Mouse (Mus musculus) monocyte, adult 2 months (primary cell): ENCODE measurements around the gene Skor1.

Experiments
- DNase-seq, 2 experiments: peaks; one replicate each; pipeline ENCODE4 v3.0.0; 2022; ENCODE audit warnings: low spot score in 2 of 2, low read depth in 1 of 2

Skor1 gene

DNA sequence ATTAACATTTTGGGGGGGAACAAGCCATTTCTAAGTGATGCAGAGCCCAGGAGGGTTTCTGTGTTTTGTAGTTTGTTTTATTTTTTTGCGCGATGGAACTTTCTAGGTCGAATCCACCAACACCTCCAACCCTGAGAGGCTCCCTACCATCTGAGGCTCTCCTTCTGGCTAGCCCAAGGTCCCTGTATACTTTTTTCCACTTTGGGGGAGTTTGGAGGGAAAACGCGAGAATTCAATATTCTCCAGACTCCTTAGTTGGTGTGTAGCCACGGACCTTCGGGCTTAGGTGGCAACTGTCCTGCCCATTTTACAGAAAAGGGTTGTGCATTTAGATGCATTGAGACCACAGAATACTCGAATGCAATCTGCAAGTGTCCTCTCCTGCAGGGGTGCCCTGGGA is 12.5 kb downstream of the Skor1 start:
- no peak for DNase-seq

DNA sequence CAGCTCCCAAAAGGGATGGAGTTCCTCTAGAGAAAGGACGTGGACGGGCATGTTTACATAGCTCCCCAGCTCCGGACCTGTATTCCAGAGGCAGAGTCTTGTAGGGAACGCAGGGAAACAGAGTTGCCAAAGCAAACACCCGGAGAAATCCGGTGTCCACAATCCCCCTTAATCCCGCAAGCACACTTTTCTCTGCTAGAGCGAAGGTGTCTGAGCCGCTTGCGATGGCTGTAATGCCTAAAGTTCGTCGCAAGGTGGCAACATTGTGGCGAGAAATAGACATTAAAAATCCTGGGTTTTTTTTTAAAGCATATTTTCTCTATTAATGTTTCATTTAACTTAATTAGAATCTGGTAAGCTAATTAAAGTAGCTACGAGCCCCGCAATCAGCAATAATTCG is 13.0 kb downstream of the Skor1 start:
- no peak for DNase-seq

DNA sequence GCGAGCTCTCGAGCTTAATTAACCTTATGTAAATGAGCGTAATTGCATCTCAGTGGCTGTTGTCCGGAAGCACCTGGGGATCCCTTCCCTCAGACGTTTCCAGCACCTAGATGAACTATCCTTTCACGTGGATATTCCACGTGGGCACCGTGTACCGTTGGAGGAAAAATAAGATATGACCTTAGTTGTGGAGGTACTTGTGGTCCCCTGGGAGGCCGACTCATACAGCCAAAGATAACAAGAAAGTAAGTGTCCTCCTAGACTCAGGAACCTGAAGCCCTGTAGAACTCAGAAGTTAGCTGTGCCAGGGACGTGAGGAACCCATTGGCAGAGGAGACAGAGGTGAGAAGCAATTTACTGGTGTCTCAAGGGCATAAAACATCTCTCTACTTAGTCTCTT is 13.4 kb downstream of the Skor1 start:
- no peak for DNase-seq

DNA sequence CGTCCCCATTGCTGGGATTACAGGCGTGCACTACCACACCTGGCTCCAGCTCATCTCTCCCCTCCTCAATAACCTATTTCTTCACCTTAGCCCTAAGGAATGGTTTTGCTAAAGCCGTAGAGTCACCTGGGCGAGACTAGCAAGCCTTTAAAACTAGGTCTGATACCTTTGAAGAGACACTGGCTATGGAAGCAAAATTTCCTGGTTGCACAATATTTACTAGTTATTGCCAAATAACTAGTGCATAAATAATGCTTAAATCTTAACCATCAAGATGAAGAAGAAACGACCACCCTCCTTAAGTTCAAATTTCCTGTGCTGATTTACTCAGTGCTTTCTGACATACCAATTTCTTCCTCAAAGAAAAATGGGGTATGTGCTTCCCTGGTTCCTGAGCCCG is 15.1 kb downstream of the Skor1 start:
- no peak for DNase-seq

DNA sequence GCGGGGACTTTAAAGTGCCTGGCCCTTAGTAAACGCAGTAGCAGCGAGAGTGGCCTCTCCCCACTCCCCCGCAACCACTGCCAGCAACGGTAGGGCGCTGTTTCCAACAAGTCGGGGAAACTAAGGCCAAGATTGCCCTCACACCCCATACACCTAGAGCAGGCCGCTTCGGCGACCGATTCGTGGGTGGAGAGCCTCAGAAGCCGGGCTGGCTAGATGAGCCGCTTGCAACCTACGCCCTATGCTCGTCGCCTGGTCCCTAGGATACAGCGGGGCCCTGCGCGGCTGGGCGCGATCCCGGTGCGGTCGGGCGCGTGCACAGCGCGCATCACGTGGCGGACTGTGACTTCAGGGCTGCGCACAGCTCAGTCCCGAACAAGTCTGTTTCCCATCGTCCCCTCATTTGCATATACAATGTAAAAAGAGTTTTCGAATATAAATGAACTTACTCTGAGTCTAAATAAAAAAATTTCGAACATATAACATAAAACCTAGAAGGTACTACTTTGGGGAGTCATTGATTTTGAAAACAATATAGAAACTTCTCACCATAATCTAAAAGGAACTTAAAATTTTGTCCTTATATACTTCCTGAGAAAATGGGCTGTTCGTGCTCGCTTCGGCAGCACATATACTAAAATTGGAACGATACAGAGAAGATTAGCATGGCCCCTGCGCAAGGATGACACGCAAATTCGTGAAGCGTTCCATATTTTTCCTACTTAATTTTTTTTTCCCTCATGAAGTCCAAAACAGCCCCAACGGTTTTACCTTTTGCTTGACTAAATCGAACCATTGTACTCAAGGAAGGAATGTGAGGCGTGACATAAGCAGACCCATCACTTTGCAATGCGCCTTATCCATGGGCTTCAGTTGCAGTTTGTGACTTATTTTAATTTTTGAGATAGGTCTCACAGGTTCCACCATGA is 15.8 kb downstream of the Skor1 start:
- peak; percentile 78 to 90 for DNase-seq

DNA sequence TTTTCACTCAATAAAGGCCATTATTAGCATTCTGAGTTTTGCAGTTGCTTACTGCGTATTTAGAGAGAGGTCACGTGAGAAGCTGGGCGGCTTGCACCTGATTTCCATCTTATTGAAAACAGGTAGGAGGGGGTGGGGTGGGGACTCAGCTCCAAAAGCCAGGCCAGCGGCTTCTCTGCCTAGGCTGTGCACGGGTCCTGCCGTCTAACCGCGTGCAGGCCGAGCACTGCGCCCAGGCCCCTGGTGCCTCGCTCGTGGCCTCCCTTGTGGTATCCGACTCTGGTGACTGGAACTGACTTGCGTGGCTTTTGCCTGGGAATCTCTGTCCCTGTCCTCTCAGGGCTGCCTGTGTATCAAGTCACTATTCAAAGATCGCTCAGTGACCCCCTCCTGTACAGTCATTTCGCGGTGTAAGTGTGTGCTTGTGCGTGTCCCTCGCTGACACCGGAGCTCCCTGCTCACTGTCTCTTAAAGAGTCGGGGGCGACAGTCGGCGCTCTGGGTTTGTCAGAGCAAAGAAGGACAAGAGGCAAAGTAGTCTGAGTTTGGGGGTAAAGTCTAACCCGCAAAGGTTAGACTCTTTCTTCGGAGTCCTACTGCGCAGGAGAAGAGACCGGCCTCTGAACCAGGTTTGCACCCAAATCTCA is 16.7 kb downstream of the Skor1 start:
- no peak for DNase-seq

DNA sequence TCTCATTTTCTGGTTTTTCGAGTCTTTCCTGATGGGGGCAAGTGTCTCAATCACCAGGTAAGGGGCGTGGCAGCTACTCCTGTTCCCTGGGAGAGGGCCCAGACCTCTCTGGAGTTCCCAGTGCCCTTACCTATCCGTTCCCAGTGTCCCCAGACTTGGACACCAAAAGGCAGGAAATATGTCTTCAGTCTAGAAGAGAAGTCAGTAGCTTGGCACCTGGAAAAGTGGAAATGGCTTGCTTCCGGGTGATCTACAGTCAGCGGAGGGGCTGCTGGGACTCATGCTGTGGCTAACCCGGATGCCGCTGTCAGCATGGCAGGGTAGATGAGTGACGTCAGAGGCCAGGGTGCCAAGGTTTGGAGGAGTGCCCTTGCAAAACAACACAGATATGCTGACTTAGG is 19.1 kb downstream of the Skor1 start:
- DNase-seq: no peak

DNA sequence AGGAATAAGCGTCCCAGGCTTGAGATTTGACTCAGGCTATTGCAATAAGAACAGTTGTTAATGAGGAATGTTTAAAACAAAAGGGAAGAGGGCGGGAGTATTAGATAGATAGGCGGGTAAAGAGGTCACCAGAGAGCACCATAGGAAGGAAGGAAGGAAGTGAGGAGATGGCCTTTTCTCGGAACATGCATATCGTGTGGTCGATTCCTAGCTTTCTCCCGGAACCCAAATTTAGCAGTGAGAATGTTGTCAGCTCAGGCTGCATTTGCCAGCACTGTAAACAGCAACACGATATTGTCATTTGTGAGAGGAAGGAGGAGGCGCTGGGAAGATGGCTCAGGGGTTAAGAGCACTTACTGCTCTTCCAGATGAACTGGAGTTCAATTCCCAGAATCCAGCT is 24.2 kb downstream of the Skor1 start:
- DNase-seq: no peak

DNA sequence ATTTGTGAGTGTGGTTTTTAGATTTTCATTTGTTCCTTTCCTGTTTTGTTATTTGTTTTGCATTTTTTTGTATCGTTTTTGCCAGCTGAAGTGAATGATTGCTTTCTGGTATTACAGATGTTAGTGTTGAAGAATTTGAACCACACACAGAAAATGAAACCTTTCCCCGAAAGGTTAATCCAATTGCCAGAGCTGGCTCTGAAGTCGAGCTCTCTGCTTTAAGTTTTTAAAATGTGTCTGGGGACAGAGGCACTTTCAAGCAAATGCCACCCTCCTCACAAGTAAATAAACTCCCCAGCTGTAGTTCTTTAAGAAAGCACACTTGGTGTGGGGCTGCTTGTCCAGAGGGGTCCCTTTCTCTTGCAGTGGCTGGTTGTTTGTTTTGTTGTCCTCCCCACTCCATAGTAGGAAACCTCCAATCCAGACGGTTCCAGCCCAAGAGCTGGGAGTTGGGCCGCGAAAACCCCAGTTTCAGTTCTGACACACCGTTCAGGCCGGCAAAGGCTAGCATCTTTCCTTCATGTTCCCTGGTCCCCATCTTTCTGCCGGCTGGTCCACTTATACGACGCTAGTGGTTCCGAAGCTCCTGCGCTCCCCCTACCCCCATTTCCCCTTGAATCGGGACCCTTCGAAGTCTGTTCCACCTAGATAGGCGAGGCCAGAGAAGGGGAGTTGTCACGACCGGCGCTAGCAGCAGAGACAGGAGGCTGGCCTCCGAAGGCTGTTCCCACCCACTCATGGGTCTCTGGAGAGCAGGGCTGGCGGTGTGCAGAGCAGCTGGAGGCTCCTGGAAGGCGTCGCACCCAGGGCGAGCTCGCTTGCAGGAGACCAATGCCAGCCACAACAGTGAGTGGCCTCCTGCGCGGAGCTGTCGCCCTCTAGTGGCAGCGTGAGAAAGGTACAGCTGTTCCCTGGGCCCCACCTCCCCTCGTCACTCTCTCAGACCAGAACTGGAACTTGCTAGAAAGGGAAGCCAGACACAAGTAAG is 25.0 kb downstream of the Skor1 start:
- DNase-seq: peak; percentile 79 to 86

DNA sequence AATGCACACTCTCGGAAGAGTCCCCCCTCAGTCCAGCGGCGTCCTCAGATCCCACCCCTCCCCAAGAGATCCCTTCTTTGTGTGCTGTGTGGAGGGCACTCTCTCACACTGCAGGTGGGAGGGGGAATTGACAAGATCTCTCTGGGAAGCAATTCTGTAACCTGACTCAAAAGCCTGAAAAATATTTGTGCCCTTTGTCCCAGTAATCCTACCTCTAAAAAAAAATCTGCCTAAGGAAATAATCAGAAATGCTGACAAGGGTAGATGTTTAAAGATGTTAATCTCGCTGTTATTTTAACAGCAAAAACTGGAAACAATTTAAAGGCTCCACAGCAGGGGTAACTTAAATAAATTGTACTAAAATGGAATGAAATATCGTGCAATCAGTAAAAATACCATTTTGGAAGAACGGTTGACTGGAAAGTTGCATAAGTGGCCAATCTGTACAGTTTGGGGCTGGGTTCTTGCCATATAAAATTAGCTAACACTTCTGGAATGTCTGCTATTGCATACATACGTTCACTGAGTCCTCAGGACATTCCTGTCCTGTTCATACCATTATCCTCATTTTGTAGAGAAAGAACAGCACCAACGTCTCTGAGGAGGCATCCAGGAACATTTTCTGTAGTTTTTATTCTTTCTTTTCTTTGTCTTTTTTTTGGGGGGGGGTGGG is 26.5 kb downstream of the Skor1 start:
- no peak for DNase-seq

DNA sequence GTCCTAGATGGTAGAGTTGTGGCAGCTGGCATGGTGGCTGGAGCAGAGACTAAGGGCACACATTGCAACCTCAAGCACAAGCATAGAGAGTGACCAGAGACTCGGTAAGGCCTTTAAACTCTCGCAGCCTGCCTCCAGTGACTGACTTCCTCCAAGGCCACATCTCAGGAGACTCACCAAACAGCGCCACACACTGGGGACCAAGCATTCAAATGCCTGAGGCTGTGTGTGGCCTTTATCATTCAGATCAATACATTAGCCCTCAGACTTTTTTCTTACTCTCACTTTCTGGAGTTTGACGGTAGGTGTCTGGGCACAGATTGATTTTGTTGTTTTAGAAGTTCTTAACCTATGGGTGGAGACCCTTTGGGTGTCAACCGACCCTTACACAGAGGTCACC is 30.4 kb downstream of the Skor1 start:
- no peak for DNase-seq

DNA sequence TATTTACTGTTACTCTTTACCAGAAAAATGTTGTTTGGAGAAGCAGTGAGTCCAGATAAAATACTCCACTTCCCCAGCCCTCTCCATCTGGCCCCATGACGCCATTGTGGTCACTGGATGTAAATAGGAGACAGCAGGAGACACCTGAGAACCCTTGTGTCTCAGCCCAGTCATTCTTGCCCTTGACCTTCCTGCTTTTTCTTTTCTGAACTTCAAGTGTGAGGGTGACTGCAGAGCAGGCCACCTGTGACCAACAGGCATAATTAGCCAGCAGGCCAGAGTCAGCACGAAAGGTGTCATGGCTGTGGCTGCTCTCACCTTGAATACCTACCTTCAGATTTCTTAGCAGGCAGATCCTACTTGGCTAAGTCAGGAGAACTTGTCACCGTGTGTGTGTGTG is 36.2 kb downstream of the Skor1 start:
- DNase-seq: no peak

DNA sequence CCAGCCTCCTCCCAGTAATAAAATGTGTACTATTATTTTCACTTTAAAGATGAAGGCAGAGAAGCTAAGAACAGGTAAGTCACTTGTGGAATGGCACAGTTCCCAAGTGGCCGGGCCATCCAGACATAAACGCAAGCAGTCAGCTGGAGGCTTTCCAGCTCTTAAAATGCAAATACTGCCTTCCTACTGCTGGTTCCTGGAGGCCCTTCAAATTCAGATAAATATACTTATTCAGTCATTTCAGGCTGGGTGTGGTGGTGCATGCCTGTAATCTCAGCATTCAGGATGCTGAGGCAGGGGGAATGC is 39.0 kb downstream of the Skor1 start:
- no peak for DNase-seq

DNA sequence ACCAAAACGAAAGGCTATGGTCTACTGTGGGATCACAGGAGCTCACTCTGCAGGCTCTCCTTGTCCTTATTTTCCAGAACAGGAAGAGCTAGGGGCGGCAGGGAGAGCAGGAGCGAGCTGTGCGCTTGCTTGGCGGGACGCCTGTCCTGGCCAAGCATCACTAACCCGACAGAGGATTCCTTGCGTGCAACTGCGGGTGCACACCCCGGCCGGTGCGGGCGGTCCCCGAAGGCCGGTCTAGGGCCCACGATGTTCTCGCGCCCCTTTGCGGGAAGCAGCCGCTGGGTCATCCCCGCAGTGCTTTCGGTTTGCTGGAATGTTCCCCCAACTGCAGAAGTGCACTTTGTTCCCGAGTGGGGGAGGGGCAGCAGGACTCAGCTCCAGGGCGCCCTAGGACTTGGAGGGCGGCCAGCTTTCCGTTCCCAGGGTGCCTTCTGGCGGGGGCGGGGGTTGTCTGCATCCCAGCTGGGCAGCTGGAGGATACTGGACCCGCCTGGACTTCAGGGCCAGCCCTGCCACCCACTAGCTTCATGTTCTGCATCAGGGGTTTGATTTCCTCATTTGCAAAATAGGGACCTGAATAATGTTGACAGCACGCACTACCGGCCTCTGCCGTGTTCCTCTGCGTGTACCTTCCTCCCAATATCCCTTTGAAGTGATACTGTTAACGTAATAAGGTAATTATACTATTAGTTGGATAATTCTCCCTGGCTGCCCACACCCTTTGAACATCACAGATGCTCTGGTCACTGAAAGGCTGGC is 39.6 kb downstream of the Skor1 start:
- DNase-seq: peak in 1 of 2 experiments; percentile 41

DNA sequence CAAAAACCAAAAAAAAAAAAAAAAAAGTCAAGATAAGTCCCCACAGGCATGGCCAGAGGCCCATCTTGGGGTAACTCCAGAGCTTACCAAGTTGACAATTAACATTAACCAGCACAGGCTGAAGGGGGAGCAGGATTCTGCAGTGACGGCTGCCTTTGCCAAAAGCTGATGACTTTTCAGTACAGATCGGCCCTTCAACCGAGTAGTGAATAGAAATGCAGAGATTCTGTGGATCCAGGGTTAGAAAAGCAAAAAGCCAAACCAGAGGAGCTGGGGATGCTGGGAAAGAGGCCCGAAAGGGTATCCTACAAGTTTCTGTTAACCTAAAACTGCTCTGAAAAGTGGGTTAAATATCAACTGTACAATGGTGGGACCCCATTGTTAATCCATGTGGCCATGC is 40.2 kb downstream of the Skor1 start:
- DNase-seq: no peak

DNA sequence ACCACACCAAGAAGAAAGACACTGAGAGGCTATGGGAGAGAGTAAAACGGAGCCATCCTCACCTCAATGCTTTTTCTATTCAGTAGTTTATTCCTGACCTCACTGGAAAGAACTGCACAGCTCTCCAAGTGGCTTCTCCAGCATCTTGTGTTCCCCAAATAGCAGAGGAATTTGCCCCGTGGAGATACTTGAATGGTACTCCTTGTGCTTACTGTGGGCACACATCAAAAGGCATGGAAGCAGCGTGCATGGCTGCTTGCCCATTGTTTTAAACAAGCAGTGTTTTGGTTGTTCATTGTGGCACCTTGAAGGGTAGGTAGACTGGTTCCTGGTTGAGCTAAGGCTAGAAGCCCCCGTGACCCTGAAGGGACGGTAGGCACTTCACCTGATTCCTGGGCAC is 48.1 kb downstream of the Skor1 start:
- no peak for DNase-seq

DNA sequence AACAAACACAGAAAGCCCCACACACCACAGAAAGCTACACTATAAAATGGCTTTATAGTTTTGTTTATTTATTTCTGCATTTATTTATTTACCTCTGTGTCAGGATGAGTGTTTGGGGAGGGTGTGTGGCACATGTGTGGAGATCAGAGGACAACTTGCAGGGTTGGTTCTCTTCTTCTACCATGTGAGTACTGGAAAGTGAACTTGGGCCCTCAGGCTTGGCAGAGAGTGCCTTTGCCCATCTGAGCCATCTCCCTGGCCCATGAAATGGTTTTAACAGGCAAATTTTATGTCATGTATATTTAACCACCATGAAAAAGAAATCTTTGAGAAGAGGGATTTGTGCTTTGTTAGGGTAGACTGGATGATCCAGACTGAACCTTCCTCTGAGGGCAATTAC is 48.9 kb downstream of the Skor1 start:
- DNase-seq: no peak

DNA sequence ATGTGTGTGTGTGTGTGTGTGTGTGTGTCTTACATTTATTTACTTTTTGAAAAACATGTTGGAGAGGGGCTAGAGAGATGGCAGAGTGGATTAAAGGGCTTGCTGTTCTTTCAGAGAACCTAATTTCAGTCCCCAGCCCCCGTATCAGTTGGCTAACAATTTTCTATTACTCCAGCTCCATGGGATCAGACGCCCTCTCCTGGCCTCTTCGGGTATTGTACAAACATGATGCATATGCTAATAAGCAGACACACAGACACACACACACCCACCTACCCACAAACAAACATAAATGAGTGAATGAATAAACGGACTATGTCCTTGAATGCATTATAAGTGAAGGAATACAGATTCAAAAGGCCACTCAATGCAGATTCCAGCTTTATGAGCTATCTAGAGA is 49.4 kb downstream of the Skor1 start:
- DNase-seq: no peak

DNA sequence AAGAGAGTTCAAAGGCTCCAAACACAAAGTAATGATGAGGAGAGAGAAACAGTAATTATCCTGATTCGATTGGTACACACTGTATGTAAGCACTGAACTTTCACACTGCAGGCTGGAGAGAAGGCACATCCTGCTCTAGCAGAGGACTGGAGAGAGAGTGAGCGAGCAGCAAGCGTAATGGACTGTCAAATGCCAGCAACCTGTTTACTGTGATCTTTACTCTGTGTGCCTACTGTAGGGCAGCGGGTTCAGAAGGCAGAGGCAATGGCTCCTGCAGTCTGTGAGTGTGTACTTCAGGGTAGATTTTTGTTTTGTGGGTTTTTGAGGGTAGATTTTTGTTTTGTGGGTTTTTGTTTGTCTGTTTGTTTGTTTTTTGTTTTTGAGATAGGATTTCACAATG is 49.9 kb downstream of the Skor1 start:
- no peak for DNase-seq

DNA sequence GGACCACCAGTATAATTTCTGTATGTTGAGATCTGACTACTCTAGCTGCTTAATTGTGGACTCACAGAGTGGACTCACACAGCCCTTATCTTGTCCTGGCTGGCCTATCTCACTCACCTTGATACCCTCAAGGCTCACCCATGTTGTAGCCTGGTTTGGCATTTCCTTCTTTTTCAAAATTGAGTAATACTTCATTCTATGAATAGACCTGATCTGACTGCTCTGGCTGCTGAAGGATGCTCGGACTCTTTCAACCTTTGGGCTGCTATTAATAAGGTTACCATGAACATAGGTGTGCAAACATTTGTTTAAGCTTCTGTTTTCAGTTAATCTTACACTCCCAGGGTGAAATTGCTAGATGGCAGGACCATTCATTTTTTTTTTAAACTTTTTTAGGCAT is 51.6 kb downstream of the Skor1 start:
- DNase-seq: no peak
